Mouse (Mus musculus) forebrain, embryonic 16.5 days (tissue): Measurements from ENCODE around the gene Sds. TPM values are rescaled to one million over a fixed set of nuclear protein-coding genes. Genes with fewer than 3 reads are reported as not detected.

Experiments
- ATAC-seq: fragments of 200-750 bp; cut with Nextera tagmentation; 2 replicates; pipeline ENCODE4 v1.8.0; 2017; ENCODE audit warnings: mild to moderate bottlenecking, moderate library complexity
- H3K27ac ChIP-seq: fragments of 300-500 bp; sonication (generic); 2 replicates; pipeline ENCODE4 v1.5.1; 2014; ENCODE audit warnings: low read length, control low read depth
- H3K27me3 ChIP-seq: fragments of 300-500 bp; sonication (generic); replicated peaks from 2 replicates; pipeline ENCODE4 v1.6.1; 2014; ENCODE audit warnings: low read length; ENCODE audit not compliant: control insufficient read depth, insufficient read depth
- H3K36me3 ChIP-seq: fragments of 300-500 bp; sonication (generic); 2 replicates; pipeline ENCODE4 v1.6.1; 2014; ENCODE audit not compliant: control insufficient read depth, insufficient read depth
- H3K4me1 ChIP-seq: fragments of 300-500 bp; sonication (generic); replicated peaks from 2 replicates; pipeline ENCODE4 v1.6.1; 2014; ENCODE audit warnings: low read length; ENCODE audit not compliant: control insufficient read depth, insufficient read depth
- H3K4me2 ChIP-seq: fragments of 300-500 bp; sonication (generic); 2 replicates; pipeline ENCODE4 v1.6.1; 2014; ENCODE audit warnings: mild to moderate bottlenecking, low read length, control low read depth
- H3K4me3 ChIP-seq: fragments of 300-500 bp; sonication (generic); replicated peaks from 2 replicates; pipeline ENCODE4 v1.5.1; 2014; ENCODE audit warnings: mild to moderate bottlenecking, low read length, control low read depth
- H3K9ac ChIP-seq: fragments of 300-500 bp; sonication (generic); replicated peaks from 2 replicates; pipeline ENCODE4 v1.6.1; 2014; ENCODE audit warnings: low read depth, low read length, control low read depth
- H3K9me3 ChIP-seq: fragments of 300-500 bp; sonication (generic); 2 replicates; pipeline ENCODE4 v1.6.1; 2016; ENCODE audit warnings: low read length; ENCODE audit not compliant: control insufficient read depth
- WGBS: fragments of 180-500 bp; shearing (Covaris S2); extraction: QIAGEN DNeasy Blood & Tissue Kit; methylation state at CpG from one replicate; pipeline ENCODE4 v1.1.7; 2014; 5-methylcytosine and 5-hydroxymethylcytosine counted together
- polyA plus RNA-seq: library from polyadenylated mRNA; unstranded; fragments of >200 nt; fragmentation: Nextera tagmentation; extraction: Ambion mirVana; gene quantifications from 2 replicates; pipeline ENCODE4 v1.2.1, GENCODE M21; 2015

Gene Sds
- not detected in 2 replicates for polyA plus RNA-seq

DNA sequence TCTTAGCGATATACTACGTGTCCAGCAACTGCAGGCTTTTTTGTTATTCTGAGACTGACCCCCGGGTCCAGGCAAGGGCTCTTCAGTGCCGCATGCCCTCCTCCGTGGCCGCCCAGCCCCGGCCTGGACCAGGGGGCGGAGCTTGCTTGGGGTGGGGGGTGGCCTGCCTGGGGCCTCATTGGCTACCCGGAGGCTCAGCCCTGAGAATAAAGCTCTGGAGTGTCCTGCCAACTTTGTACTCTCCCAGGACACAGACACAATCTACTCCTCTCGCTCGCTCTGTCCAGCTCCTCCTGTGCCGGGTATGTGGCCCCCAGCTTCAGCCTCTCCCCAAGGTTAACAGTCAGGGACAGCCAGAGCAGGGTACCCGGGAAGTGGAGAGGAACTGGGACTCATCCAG, at the start of gene Sds:
Gene Sds (plus strand): TSS at position 231 of the 400 bp plus-strand sequence.
- Histone ChIP-seq H3K36me3 (no peaks in the 10 kb centered on the region), H3K4me3 (no peak within 1 kb of the TSS), H3K4me2 (no peak within 1 kb of the TSS; the same call in 1 of the 2 replicates), H3K27ac (no peak within 1 kb of the TSS), H3K4me1 (0 out of 2 replicates have a peak, but pooled peaks cover 3% of the 10 kb centered on the region), H3K27me3 (no peaks in the 10 kb centered on the region), H3K9me3 (no peaks in the 10 kb centered on the region), H3K9ac (no peak within 1 kb of the TSS)
- WGBS: 14% methylated on average over 13 of the region's 13 CpGs
- ATAC-seq: no peak

DNA sequence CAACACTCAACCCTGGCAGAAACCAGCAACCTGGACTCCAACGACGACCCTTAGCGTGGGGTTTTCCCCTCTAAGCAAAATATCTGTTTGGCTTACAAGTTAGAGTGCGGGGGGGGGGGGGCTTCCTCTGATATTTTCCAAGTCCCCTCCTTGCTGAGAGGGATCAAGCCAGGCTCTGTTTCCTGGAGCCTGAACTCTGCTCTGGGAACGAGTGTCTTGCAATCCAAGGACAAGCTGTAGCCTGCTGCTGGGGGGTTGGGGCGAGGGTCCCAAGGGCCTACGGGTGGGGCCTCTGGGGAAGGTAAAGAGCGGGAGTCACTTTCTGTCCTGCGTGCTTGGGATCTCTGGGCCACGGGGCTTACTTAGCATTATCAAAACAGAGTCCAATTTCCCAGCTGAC, 49.8 kb upstream of the Sds start:
- no peak overlapping the region for H3K9ac ChIP-seq
- H3K4me2 ChIP-seq: no peak overlapping the region
- peaks cover 11% of the 10 kb centered on the region for H3K4me1 ChIP-seq
- peaks cover 67% of the 10 kb centered on the region for H3K27me3 ChIP-seq
- 3% methylated on average over 10 of the region's 10 CpGs for WGBS
- H3K4me3 ChIP-seq: no peak overlapping the region
- H3K9me3 ChIP-seq: no peaks in the 10 kb centered on the region
- H3K36me3 ChIP-seq: no peaks in the 10 kb centered on the region
- no peak for ATAC-seq
- H3K27ac ChIP-seq: no peak overlapping the region

DNA sequence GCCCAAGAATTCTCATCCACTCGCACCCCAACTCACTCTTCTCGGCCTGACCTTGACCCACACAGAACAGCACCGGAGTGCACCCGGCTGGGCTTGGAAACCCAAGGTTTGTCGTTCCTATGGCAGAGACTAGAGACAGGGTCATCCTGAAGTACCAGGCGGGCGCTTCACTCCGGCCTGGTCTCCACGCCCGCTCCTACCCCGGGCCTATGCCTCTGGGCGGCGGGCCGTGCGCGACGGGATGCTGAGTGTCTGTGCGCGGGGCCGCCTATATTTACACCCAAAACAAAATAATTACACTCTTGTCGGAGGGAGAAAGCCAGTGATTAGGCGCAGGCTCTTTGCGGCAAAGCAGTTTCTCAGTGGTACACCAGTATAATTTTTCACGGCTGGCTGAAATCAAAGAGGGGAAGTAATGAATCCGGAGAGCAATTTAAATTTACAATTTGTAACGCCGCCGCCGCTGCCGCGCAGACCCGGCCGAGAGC, 48.8 kb upstream of the Sds start:
- peaks cover 67% of the 10 kb centered on the region for H3K27me3 ChIP-seq
- ATAC-seq: 0 out of 2 replicates have a peak, but pooled peaks have one; percentile 20
- no peak overlapping the region for H3K4me3 ChIP-seq
- no peaks in the 10 kb centered on the region for H3K36me3 ChIP-seq
- WGBS: 0% methylated on average over 33 of the region's 33 CpGs
- peak overlapping the region; percentile 19 for H3K4me2 ChIP-seq
- H3K4me1 ChIP-seq: peaks cover 17% of the 10 kb centered on the region
- H3K27ac ChIP-seq: no peak overlapping the region
- H3K9ac ChIP-seq: no peak overlapping the region
- H3K9me3 ChIP-seq: no peaks in the 10 kb centered on the region

DNA sequence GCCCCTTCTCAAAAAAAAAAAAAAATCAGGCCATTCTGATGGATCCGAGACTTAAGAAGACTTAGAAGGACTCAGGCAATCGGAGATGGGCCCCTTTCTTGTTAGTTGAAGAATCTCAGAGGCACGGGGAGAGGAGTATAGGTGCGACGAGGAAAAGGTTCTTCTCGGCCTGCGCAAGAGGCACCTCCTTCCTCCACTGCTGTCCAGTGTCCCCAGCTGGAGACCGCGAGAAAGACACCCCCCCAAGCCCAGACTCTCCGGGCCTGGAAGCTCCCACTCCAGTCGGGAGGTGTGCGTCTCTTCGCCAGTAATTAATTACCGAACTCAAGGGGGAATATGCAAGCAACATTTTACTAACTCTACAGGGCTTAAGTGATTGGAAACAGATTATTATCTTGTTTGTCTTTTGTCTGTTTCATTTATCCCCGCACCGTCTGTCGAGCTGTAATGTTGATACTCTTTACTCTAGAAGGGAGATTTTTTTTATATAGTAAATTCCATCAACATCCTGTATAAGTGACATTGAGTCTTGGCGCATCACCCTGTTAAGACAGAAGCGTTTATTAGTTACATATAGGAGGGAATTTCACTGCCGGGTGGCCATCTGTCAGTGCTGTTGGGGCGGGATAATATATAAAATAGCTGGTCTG, 48.0 kb upstream of the Sds start:
- peaks cover 17% of the 10 kb centered on the region for H3K4me1 ChIP-seq
- H3K4me3 ChIP-seq: no peak overlapping the region
- H3K27ac ChIP-seq: no peak overlapping the region
- H3K4me2 ChIP-seq: peak overlapping the region; percentile 19
- H3K9ac ChIP-seq: no peak overlapping the region
- peaks cover 65% of the 10 kb centered on the region for H3K27me3 ChIP-seq
- ATAC-seq: no peak
- H3K9me3 ChIP-seq: no peaks in the 10 kb centered on the region
- WGBS: 3% methylated on average over 21 of the region's 21 CpGs
- H3K36me3 ChIP-seq: no peaks in the 10 kb centered on the region

DNA sequence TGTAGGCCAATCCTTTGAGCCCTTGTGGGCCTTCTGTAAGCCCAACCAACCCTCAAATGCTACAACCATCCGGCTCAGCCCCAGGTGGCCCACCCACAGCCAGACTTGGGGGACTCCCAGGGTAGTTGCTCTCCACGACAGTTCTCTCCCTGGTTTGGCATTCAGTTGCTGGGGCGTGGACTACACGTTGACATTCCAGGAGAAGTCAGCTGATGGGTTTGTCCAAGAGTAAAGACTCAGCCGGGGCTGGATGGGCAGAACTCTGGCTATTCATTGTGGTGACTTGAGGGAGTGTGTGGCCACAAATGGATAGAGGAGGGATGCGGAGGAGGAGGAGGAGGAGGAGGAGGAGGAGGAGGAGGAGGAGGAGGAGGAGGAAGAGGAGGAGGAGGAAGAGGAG, 47.3 kb upstream of the Sds start:
- Histone ChIP-seq H3K9me3 (no peaks in the 10 kb centered on the region), H3K36me3 (no peaks in the 10 kb centered on the region), H3K27ac (no peak overlapping the region), H3K9ac (no peak overlapping the region), H3K4me2 (no peak overlapping the region), H3K27me3 (peaks cover 67% of the 10 kb centered on the region), H3K4me1 (peaks cover 17% of the 10 kb centered on the region), H3K4me3 (no peak overlapping the region)
- 5% methylated on average over 5 of the region's 6 CpGs for WGBS
- ATAC-seq: no peak

DNA sequence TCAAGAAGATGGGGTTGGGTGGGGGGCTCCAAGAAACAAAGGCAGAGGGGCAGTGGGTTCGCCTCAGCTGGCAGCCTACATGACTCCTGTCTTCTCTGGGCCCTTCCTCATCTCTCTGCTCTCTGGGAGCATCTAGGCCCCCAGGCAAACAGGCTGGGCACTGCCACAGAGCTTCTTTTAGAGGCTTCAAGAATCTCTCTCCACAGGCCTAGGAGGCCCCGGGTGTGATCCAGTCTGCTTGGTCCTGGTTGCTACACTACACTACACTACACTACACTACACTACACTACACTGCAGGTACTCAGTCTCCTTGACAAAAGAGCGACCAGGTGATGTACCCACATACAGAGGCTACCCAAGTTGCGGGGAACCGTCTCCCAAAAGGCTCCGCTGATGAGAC, 46.6 kb upstream of the Sds start:
- no peak overlapping the region for H3K9ac ChIP-seq

DNA sequence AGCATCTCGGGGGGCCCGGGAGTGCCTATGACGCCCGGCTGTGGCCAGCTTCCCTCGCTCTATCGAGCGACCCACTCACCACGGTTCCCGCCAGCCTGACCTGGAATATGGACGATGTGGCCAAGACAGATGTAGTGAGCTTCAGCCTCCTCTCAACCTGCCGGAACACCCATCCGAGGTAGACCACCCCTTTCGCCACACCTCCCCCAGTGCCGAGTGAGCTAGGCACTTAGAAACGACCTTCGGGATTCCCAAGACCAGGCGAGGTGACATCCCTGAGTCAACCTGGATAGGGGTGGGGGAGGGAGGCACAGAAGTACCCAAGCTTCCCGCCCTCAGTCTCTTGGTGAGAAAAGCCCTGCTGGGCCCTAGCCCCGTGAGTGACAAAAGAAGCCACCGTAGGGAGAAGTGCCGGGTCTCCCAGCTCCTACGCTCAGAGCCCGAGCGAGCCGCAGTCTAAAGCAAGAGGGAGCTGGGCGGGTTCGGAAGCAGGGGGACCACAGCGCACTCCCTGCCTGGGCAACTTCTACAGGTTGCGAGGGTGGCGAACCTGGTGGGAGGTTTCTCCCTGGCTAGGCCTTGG, 45.2 kb upstream of the Sds start:
- H3K9ac ChIP-seq: no peak overlapping the region; the same call in 1 of the 2 replicates
- H3K4me3 ChIP-seq: peak overlapping the region; percentile 35
- no peaks in the 10 kb centered on the region for H3K36me3 ChIP-seq
- WGBS: 1% methylated on average over 30 of the region's 30 CpGs
- H3K9me3 ChIP-seq: no peaks in the 10 kb centered on the region
- ATAC-seq: no peak
- H3K27me3 ChIP-seq: peaks cover 81% of the 10 kb centered on the region
- H3K4me1 ChIP-seq: peaks cover 24% of the 10 kb centered on the region
- H3K4me2 ChIP-seq: no peak overlapping the region
- H3K27ac ChIP-seq: no peak overlapping the region

More for the DNA sequence above, 46.6 kb upstream of the Sds start:
- Histone ChIP-seq H3K27me3 (peaks cover 74% of the 10 kb centered on the region), H3K4me2 (no peak overlapping the region), H3K4me3 (no peak overlapping the region), H3K4me1 (peaks cover 17% of the 10 kb centered on the region), H3K36me3 (no peaks in the 10 kb centered on the region), H3K27ac (no peak overlapping the region), H3K9me3 (no peaks in the 10 kb centered on the region)
- WGBS: 28% methylated on average over 6 of the region's 6 CpGs
- ATAC-seq: no peak

DNA sequence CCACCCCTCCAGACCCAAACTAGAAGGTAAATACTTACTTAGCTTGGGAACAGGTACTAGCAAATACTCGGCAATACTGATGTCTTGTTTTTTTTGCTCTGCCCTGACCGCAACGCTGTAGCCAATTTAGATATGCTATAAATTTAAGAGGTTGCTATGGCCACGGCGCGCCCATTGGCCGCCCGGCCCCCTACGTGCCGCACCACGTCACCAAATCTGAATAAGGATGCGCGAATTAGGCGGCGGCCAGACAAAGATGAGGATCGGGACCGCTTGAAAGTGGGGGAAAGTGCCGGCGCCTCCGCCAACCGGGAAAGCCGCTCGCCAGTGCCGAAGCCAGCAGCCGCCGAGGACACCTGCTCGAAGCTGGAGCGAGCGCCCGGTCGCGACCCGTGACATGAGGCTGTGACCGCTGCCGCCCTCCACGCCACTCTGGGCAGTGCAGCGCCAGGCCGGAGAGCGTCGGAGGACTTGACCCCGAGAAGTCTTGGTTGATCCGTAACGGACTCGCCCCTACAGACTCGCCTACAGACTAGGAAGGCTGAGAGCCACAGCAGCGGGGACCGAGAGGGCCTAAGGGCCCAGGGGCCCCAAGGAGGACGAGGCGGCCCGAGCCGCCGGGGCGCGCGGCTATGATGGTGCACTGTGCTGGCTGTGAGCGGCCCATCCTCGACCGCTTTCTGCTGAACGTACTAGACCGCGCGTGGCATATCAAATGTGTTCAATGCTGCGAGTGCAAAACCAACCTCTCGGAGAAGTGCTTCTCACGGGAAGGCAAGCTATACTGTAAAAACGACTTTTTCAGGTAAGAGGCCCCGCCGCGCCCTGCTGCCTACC, 44.5 kb upstream of the Sds start, which contains the start of gene Lhx5:
Gene Lhx5 (plus strand): TSS at position 51 of the 837 bp plus-strand sequence.
- H3K4me2 ChIP-seq: peak within 1 kb of the TSS; percentile 39
- H3K4me3 ChIP-seq: peak within 1 kb of the TSS; percentile 35
- peak; percentile 41; the same call in 1 of the 2 replicates for ATAC-seq
- peaks cover 29% of the 10 kb centered on the region for H3K4me1 ChIP-seq
- no peak within 1 kb of the TSS for H3K27ac ChIP-seq
- no peaks in the 10 kb centered on the region for H3K9me3 ChIP-seq
- WGBS: under 1% methylated on average over 69 of the region's 69 CpGs
- H3K9ac ChIP-seq: peak within 1 kb of the TSS; percentile 9; the same call in 1 of the 2 replicates
- peaks cover 79% of the 10 kb centered on the region for H3K27me3 ChIP-seq
- no peaks in the 10 kb centered on the region for H3K36me3 ChIP-seq

DNA sequence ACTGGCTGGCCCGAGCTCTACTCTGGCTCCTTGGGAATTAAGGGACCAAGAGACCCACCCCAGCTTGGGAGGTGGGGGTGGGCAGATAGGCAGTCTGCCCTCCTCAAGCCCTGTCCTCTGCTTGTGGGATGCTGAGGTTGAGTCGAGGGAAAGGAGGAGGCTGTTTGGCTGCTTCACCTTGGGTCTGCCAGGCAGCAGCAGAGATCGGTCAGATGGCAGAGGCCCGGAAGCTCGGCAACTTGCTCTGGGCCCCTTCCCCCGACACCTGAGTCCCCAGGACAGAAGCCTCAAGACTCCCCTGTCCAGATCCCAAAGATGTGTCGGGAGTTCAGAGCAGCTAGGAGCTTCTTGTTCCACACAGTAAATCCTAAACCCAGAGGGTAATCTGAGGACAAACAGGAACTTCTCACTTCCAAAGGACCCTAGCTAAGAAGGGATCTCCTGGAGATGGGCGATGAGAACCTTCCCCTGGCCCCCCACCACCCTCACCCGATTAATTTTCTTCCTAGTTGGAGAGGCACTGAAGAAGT, 43.8 kb upstream of the Sds start:
- Histone ChIP-seq H3K27ac (no peak overlapping the region), H3K4me2 (no peak overlapping the region), H3K4me1 (peaks cover 27% of the 10 kb centered on the region), H3K4me3 (peak overlapping the region; percentile 35), H3K27me3 (peaks cover 80% of the 10 kb centered on the region), H3K9ac (no peak overlapping the region), H3K9me3 (no peaks in the 10 kb centered on the region), H3K36me3 (no peaks in the 10 kb centered on the region)
- WGBS: under 1% methylated on average over 9 of the region's 9 CpGs
- ATAC-seq: no peak
